Mouse (Mus musculus): ENCODE data around the gene 2610042L04Rik. TPM values are rescaled to one million over a fixed set of nuclear protein-coding genes. Genes with fewer than 3 reads are reported as not detected.
"Not testable (repeated sequence)": the region's sequence is repeated elsewhere in the genome, so short reads cannot be mapped to it uniquely, and the experiment has no call there.

2610042L04Rik gene
- 0.31 and 0.37 TPM in 2 replicates for polyA plus RNA-seq (2015; fragmentation: Nextera tagmentation; extraction: Ambion mirVana)

GRCm38 (mm10) chr14:4334476-4335080 lies at the start of gene 2610042L04Rik:
2610042L04Rik (plus strand) TSS chr14:4334763.
- not testable (repeated sequence) for H3K36me3 ChIP-seq; H3K9me3 ChIP-seq; H3K27ac ChIP-seq; H3K4me1 ChIP-seq; ATAC-seq (ENCODE audit: borderline replicate concordance, extremely low read depth, low FRiP score, low TSS enrichment); H3K27me3 ChIP-seq; H3K9ac ChIP-seq
- 5% methylated on average over 14 of the region's 48 CpGs for WGBS
- Histone ChIP-seq H3K4me2 (peak within 1 kb of the TSS; percentile 66), H3K4me3 (peak within 1 kb of the TSS; percentile 29)

- H3K4me3 ChIP-seq; H3K27me3 ChIP-seq; H3K27ac ChIP-seq; H3K9me3 ChIP-seq; H3K4me2 ChIP-seq; H3K4me1 ChIP-seq; H3K36me3 ChIP-seq; H3K9ac ChIP-seq; ATAC-seq (ENCODE audit: borderline replicate concordance, extremely low read depth, low FRiP score, low TSS enrichment): not testable (repeated sequence)
- WGBS = no CpG with 5 or more reads among the region's 1 CpGs
These were observed 17.6 kb upstream of the 2610042L04Rik start, which contains the start of gene Gm3149 for GRCm38 (mm10) chr14:4316983-4317382. Gm3149 (plus strand) TSS chr14:4317283.

- not testable (repeated sequence) for H3K36me3 ChIP-seq; H3K4me2 ChIP-seq; H3K9ac ChIP-seq; ATAC-seq (ENCODE audit: borderline replicate concordance, extremely low read depth, low FRiP score, low TSS enrichment); H3K4me1 ChIP-seq; H3K9me3 ChIP-seq; H3K27ac ChIP-seq; H3K4me3 ChIP-seq; H3K27me3 ChIP-seq
- 9% methylated on average over 7 of the region's 8 CpGs for WGBS
These were observed 943 bp downstream of the 2610042L04Rik start for GRCm38 (mm10) chr14:4335506-4335905.

GRCm38 (mm10) chr14:4368991-4369390 lies 34.4 kb downstream of the 2610042L04Rik start:
- H3K4me1 ChIP-seq; H3K9me3 ChIP-seq; H3K36me3 ChIP-seq; H3K4me3 ChIP-seq; ATAC-seq (ENCODE audit: borderline replicate concordance, extremely low read depth, low FRiP score, low TSS enrichment); H3K4me2 ChIP-seq; H3K27me3 ChIP-seq; H3K9ac ChIP-seq; H3K27ac ChIP-seq: not testable (repeated sequence)
- 86% methylated on average over 3 of the region's 3 CpGs for WGBS

- not testable (repeated sequence) for H3K27me3 ChIP-seq
- WGBS = 78% methylated on average over 3 of the region's 3 CpGs
These were observed 35.1 kb downstream of the 2610042L04Rik start for GRCm38 (mm10) chr14:4369691-4370090.

GRCm38 (mm10) chr14:4377871-4378270 lies 43.3 kb downstream of the 2610042L04Rik start:
- H3K4me2 ChIP-seq; H3K4me3 ChIP-seq; ATAC-seq (ENCODE audit: borderline replicate concordance, extremely low read depth, low FRiP score, low TSS enrichment); H3K4me1 ChIP-seq; H3K9ac ChIP-seq; H3K36me3 ChIP-seq; H3K27me3 ChIP-seq; H3K9me3 ChIP-seq; H3K27ac ChIP-seq: not testable (repeated sequence)

More at GRCm38 (mm10) chr14:4369691-4370090, 35.1 kb downstream of the 2610042L04Rik start:
- H3K4me2 ChIP-seq; ATAC-seq (ENCODE audit: borderline replicate concordance, extremely low read depth, low FRiP score, low TSS enrichment); H3K9ac ChIP-seq; H3K36me3 ChIP-seq; H3K9me3 ChIP-seq; H3K4me1 ChIP-seq; H3K4me3 ChIP-seq; H3K27ac ChIP-seq: not testable (repeated sequence)

- not testable (repeated sequence) for H3K27ac ChIP-seq; H3K9me3 ChIP-seq; H3K9ac ChIP-seq; H3K36me3 ChIP-seq; H3K4me2 ChIP-seq; H3K4me3 ChIP-seq; ATAC-seq (ENCODE audit: borderline replicate concordance, extremely low read depth, low FRiP score, low TSS enrichment); H3K27me3 ChIP-seq; H3K4me1 ChIP-seq
These were observed 51.0 kb downstream of the 2610042L04Rik start for GRCm38 (mm10) chr14:4385606-4386005.

- not testable (repeated sequence) for H3K27me3 ChIP-seq; ATAC-seq (ENCODE audit: borderline replicate concordance, extremely low read depth, low FRiP score, low TSS enrichment); H3K9ac ChIP-seq; H3K36me3 ChIP-seq; H3K4me2 ChIP-seq; H3K27ac ChIP-seq; H3K4me3 ChIP-seq; H3K9me3 ChIP-seq; H3K4me1 ChIP-seq
- 98% methylated on average over 4 of the region's 6 CpGs for WGBS
These were observed 58.4 kb downstream of the 2610042L04Rik start for GRCm38 (mm10) chr14:4392841-4393530.

- not testable (repeated sequence) for H3K4me1 ChIP-seq; H3K27ac ChIP-seq; H3K4me3 ChIP-seq; H3K9me3 ChIP-seq; H3K4me2 ChIP-seq; H3K27me3 ChIP-seq; H3K36me3 ChIP-seq; H3K9ac ChIP-seq; ATAC-seq (ENCODE audit: borderline replicate concordance, extremely low read depth, low FRiP score, low TSS enrichment)
- 60% methylated on average over 1 of the region's 3 CpGs for WGBS
These were observed 62.7 kb downstream of the 2610042L04Rik start, which contains the start of gene Gm3159 for GRCm38 (mm10) chr14:4397226-4397625. Gm3159 (plus strand) TSS chr14:4397526.

GRCm38 (mm10) chr14:4398624-4399023 lies 64.1 kb downstream of the 2610042L04Rik start:
- not testable (repeated sequence) for H3K4me2 ChIP-seq; H3K4me1 ChIP-seq; ATAC-seq (ENCODE audit: borderline replicate concordance, extremely low read depth, low FRiP score, low TSS enrichment); H3K27me3 ChIP-seq; H3K9me3 ChIP-seq; H3K4me3 ChIP-seq; H3K9ac ChIP-seq; H3K36me3 ChIP-seq; H3K27ac ChIP-seq

GRCm38 (mm10) chr14:4400115-4400789 lies 65.7 kb downstream of the 2610042L04Rik start:
- H3K36me3 ChIP-seq; H3K9me3 ChIP-seq; H3K27me3 ChIP-seq; H3K9ac ChIP-seq; H3K4me1 ChIP-seq; H3K4me2 ChIP-seq; H3K4me3 ChIP-seq; H3K27ac ChIP-seq; ATAC-seq (ENCODE audit: borderline replicate concordance, extremely low read depth, low FRiP score, low TSS enrichment): not testable (repeated sequence)
- WGBS = 86% methylated on average over 5 of the region's 5 CpGs

GRCm38 (mm10) chr14:4401245-4401644 lies 66.7 kb downstream of the 2610042L04Rik start:
- H3K4me3 ChIP-seq; H3K4me2 ChIP-seq; H3K9me3 ChIP-seq; H3K27ac ChIP-seq; ATAC-seq (ENCODE audit: borderline replicate concordance, extremely low read depth, low FRiP score, low TSS enrichment); H3K36me3 ChIP-seq; H3K9ac ChIP-seq; H3K4me1 ChIP-seq; H3K27me3 ChIP-seq: not testable (repeated sequence)
- WGBS = 73% methylated on average over 5 of the region's 5 CpGs
